Mouse (Mus musculus): ENCODE data around the gene Cdc42se2. TPM values are rescaled to one million over a fixed set of nuclear protein-coding genes. Genes with fewer than 3 reads are reported as not detected.

The Cdc42se2 gene
- polyA plus RNA-seq, 1 experiment from 2014 or later: 204 TPM

DNA sequence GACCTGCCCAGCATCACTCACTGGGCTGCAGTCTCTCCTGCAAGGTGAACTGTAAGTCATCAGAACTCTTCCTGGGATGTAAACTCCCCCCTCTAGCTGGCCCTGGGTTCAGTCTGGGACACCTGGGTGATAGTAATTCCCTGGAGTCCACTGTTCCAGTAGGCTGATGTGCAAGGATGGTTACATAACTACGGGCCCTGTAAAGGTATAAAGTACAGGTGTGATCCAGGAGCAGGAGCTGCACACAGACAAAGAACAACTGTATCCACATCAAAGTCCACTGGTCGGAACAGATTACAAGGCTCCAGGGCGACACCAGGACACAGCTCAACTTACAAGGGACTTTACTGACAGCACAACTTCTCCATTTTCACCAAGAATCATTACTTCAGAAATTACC is 23.6 kb upstream of the Cdc42se2 start:
- ATAC-seq: no peak
- no peak overlapping the region for H3K4me3 ChIP-seq
- peaks cover 21% of the 10 kb centered on the region for H3K4me1 ChIP-seq
- 88% methylated on average over 3 of the region's 3 CpGs for WGBS
- no peaks in the 10 kb centered on the region for H3K27me3 ChIP-seq
- H3K36me3 ChIP-seq (ENCODE audit: poor library complexity, severe bottlenecking): no peaks in the 10 kb centered on the region
- no peaks in the 10 kb centered on the region for H3K9me3 ChIP-seq (replicated peaks)
- H3K27ac ChIP-seq: no peak overlapping the region
- H3K9ac ChIP-seq: no peak overlapping the region
- H3K4me2 ChIP-seq: no peak overlapping the region

DNA sequence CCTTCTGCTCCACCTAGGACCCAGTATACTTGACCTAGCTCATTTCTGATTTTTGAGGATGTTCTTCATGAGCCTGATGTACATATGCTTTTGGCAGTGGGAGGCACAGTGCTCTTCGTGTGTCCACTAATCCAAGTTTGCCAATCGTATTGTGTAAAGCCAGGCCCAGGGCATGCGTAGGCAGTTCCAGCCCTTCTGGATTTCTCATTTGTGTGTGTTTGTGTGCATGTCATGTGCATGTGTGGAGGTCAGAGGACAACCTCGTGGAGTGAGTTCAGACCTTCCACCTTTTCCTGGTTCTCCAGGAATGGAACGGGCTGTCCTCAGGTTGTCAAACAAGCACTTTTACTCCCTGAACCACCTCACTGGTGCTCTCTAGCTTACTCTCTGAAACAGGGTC is 22.1 kb upstream of the Cdc42se2 start:
- Histone ChIP-seq H3K9me3 (replicated peaks) (no peaks in the 10 kb centered on the region), H3K27ac (no peak overlapping the region), H3K4me1 (peaks cover 21% of the 10 kb centered on the region), H3K36me3 (ENCODE audit: poor library complexity, severe bottlenecking) (no peaks in the 10 kb centered on the region), H3K4me2 (no peak overlapping the region), H3K27me3 (no peaks in the 10 kb centered on the region), H3K9ac (no peak overlapping the region), H3K4me3 (no peak overlapping the region)
- 87% methylated on average over 5 of the region's 5 CpGs for WGBS
- ATAC-seq: no peak

DNA sequence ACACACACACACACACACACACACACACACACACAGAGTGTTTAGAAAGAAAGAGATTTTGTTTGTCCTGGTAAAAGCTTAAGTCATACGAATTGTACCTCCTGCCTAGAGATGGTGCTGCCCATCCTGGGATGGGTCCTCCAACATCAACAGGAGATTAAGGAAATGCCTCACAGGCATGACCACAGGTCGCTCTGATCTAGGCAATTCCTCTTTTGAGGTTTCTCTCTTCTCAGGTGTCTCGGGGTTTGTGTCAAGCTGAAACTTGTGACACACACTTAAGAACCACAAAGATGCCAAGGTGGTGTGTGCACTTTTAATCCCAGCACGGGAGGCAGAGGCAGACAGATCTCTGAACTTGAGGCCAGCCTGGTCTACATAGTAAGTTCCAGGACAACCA is 20.7 kb upstream of the Cdc42se2 start:
- ATAC-seq: no peak
- H3K4me2 ChIP-seq: no peak overlapping the region

DNA sequence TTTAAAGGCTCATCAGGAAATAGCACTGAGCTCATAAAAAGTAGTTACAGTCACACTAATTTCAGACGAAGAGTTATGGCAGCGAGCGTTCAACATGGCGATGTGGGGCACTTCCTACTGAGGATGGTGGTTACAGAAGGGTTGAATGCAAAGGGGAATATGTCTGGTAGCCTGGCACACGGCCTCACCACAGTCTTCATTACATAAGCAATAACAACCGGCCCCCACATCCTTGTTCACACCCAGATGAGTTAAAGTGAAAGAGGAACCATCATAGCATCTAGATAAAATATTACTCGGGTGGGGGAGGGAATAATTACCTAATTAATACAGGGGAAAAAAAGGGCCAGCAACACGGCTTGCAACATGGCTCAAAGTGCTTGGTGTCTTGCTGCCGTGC is 20.2 kb upstream of the Cdc42se2 start:
- H3K27ac ChIP-seq: no peak overlapping the region
- peaks cover 10% of the 10 kb centered on the region for H3K4me1 ChIP-seq
- no peak overlapping the region for H3K4me3 ChIP-seq
- no peak overlapping the region for H3K4me2 ChIP-seq
- H3K36me3 ChIP-seq (ENCODE audit: poor library complexity, severe bottlenecking): no peaks in the 10 kb centered on the region
- H3K9me3 ChIP-seq (replicated peaks): no peaks in the 10 kb centered on the region
- no peaks in the 10 kb centered on the region for H3K27me3 ChIP-seq
- 87% methylated on average over 9 of the region's 9 CpGs for WGBS
- no peak for ATAC-seq
- no peak overlapping the region for H3K9ac ChIP-seq

More for the DNA sequence above, 20.7 kb upstream of the Cdc42se2 start:
- no peak overlapping the region for H3K4me3 ChIP-seq
- H3K36me3 ChIP-seq (ENCODE audit: poor library complexity, severe bottlenecking): no peaks in the 10 kb centered on the region
- H3K9me3 ChIP-seq (replicated peaks): no peaks in the 10 kb centered on the region
- peaks cover 16% of the 10 kb centered on the region for H3K4me1 ChIP-seq
- H3K9ac ChIP-seq: no peak overlapping the region
- 82% methylated on average over 4 of the region's 4 CpGs for WGBS
- H3K27me3 ChIP-seq: no peaks in the 10 kb centered on the region
- H3K27ac ChIP-seq: no peak overlapping the region

DNA sequence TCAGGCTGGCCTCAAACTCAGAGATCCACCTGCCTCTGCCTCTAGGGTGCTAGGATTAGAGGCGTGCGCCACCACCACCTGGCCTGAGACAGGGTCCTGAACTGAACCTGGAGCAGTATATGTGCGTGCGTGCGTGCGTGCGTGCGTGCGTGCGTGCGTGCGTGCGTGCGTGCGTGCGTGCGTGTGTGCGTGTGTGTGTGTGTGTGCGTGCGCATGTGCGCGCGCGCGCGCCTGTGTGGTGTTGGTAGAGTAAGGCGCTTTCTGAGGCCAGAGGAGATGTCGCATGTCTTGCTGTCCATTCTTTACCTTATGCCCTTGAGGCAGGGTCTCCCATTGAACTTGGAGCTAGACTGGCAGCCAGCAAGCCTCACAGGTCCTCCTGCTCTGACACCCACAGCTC is 19.4 kb upstream of the Cdc42se2 start:
- Histone ChIP-seq H3K4me1 (peaks cover 3% of the 10 kb centered on the region; the same call in 1 of the 2 replicates), H3K9me3 (replicated peaks) (no peaks in the 10 kb centered on the region), H3K9ac (no peak overlapping the region), H3K4me2 (no peak overlapping the region), H3K36me3 (ENCODE audit: poor library complexity, severe bottlenecking) (no peaks in the 10 kb centered on the region), H3K27me3 (no peaks in the 10 kb centered on the region), H3K4me3 (no peak overlapping the region), H3K27ac (no peak overlapping the region)
- ATAC-seq: no peak
- WGBS: 96% methylated on average over 28 of the region's 28 CpGs

DNA sequence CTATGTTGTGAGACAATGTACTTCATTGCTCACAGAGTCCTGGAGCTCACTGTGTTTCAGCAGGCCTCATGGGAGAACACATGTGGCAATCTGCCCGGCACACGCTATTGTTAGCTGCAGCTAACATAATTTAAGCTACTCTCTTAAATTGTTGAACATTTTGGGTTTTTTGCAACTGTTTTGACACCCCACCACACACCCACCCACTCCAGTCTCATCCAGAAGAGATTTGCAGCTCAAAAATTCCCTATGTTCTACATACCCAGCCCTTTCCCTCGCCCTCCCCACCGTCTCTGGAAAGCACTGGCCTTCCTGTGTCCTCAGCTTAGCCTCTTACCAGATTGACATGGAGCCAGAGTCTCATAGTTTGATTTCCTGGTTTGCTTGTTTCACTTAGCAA is 17.7 kb upstream of the Cdc42se2 start:
- Histone ChIP-seq H3K27me3 (no peaks in the 10 kb centered on the region), H3K9ac (no peak overlapping the region), H3K4me1 (no peaks in the 10 kb centered on the region), H3K4me2 (no peak overlapping the region), H3K4me3 (no peak overlapping the region), H3K9me3 (replicated peaks) (no peaks in the 10 kb centered on the region), H3K27ac (no peak overlapping the region), H3K36me3 (ENCODE audit: poor library complexity, severe bottlenecking) (no peaks in the 10 kb centered on the region)
- 88% methylated on average over 4 of the region's 4 CpGs for WGBS
- ATAC-seq: no peak

DNA sequence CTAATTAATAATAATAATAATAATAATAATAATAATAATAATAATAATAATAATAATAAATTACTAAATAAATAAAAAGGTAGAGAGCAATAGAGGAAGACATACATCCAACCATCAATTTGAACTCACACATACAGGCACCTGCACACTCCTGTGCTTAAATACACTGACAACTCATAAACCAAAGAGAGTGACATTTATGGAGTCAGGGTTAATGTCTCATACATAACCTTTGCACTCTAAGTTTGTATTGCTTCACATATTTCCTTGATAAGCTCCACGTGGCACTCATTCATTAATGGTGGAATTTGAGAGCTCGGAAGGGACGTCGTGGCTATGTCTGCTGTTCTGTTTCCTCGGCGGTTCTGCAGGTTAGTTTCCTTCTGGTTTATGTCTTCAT is 15.1 kb upstream of the Cdc42se2 start:
- no peak overlapping the region for H3K4me3 ChIP-seq
- H3K4me2 ChIP-seq: no peak overlapping the region
- H3K27ac ChIP-seq: no peak overlapping the region
- H3K9ac ChIP-seq: no peak overlapping the region
- ATAC-seq: no peak
- no peaks in the 10 kb centered on the region for H3K36me3 ChIP-seq (ENCODE audit: poor library complexity, severe bottlenecking)
- H3K4me1 ChIP-seq: no peaks in the 10 kb centered on the region
- H3K27me3 ChIP-seq: no peaks in the 10 kb centered on the region
- WGBS: 84% methylated on average over 6 of the region's 6 CpGs
- H3K9me3 ChIP-seq (replicated peaks): no peaks in the 10 kb centered on the region

DNA sequence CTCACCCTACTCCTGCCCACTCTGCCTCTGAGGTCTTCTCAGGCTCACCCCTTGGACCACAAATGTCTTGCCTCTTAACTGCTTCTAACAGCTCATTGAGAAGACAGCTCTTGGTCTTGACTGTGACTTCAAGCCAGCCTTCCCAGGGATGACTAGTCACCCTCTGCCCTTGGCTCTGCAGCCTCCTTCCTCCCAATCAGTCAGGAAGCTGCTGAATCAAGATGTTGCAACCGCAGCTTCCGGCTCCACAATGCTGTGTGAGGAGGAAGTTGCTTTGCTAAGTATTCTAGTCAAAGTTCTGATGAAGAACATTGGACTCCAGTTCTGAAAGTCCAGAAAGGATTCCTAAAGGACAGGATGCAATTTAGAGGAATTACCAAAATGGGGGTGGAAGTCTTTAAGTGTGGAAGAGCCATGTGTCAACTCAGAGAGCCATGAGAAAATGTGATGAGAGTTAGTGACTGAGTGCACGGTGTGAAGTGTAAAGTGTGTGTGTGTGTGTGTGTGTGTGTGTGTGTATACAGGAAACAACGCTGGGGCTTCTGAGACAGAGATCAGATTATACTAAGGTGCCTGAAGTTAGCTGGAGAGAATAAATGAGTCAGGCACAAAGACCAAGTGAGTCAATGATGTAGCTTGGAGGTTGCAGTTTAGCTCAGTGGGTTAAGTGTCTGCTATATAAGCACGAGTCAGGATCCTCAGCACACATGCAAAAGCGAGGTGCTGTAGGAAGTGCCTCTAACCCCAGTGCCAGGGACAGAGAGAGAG is 14.5 kb upstream of the Cdc42se2 start:
- Histone ChIP-seq H3K27me3 (no peaks in the 10 kb centered on the region), H3K9me3 (replicated peaks) (no peaks in the 10 kb centered on the region), H3K4me2 (no peak overlapping the region), H3K36me3 (ENCODE audit: poor library complexity, severe bottlenecking) (no peaks in the 10 kb centered on the region), H3K4me3 (no peak overlapping the region), H3K27ac (no peak overlapping the region), H3K4me1 (no peaks in the 10 kb centered on the region), H3K9ac (no peak overlapping the region)
- ATAC-seq: no peak
- WGBS: 77% methylated on average over 6 of the region's 6 CpGs

DNA sequence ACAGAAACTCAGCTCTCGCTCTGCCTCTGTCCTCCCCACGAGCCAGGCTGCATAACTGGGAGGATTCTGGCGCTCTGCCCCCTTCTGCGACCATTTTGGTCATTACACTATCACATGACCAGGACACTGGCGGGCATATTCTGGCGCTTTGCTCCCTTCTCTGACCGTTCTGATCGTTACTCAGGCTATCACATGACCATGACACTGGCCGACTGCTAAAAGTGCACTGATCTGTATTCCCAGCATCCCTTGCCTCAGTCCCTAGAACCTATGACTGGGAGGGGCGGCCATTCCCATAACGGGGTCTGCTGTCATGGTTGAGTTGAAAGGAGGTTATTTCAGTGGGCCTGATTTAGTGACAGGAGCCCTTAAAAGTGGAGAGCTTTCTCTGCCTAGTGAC is 9.1 kb upstream of the Cdc42se2 start:
- ATAC-seq: no peak
- Histone ChIP-seq H3K4me2 (no peak overlapping the region), H3K36me3 (ENCODE audit: poor library complexity, severe bottlenecking) (no peaks in the 10 kb centered on the region), H3K4me1 (peaks cover 10% of the 10 kb centered on the region), H3K9me3 (replicated peaks) (no peaks in the 10 kb centered on the region), H3K27me3 (no peaks in the 10 kb centered on the region), H3K27ac (no peak overlapping the region), H3K9ac (no peak overlapping the region), H3K4me3 (no peak overlapping the region)
- 85% methylated on average over 11 of the region's 11 CpGs for WGBS

DNA sequence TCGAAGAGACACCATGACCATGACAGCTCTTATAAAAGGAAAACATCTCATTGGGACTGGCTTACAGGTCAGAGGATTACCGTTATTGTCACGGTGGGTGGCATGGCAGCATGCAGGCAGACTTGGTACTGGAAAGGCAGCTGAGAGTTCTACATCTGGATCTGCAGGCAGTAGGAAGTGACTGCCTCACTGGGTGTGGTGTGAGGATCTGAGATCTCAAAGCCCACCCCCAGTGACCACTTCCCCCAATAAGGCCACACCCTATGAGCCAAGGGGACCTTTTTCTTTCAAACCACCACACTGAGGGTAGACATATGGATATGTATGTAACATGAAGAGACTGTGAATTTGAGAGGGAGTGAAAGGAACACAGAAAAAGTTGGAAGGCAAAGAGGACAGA is 7.2 kb upstream of the Cdc42se2 start:
- WGBS: 88% methylated on average over 3 of the region's 3 CpGs

DNA sequence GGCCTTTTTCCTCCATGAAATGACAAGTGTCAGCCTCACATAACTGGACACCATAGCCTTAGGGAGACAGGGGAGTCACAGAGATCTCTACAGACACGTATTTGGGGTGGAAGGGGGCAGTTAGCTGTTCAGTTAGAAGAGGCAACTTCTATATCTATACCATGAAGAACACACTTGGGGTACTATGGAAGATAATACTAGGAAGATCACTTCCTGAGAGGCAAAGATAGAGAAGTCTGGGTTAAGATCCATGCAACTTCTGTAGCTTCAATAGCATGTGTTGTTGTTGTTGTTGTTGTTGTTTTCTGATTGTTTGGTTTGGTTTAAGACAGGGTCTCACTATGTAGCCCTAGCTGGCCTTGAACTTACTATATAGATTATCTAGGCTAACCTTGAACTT is 5.7 kb upstream of the Cdc42se2 start:
- ATAC-seq: no peak
- Histone ChIP-seq H3K27ac (no peak overlapping the region), H3K4me3 (no peak overlapping the region), H3K27me3 (no peaks in the 10 kb centered on the region), H3K36me3 (ENCODE audit: poor library complexity, severe bottlenecking) (no peaks in the 10 kb centered on the region), H3K4me1 (peaks cover 13% of the 10 kb centered on the region), H3K9me3 (replicated peaks) (no peaks in the 10 kb centered on the region), H3K4me2 (no peak overlapping the region), H3K9ac (no peak overlapping the region)
- WGBS: 71% methylated on average over 1 of the region's 1 CpGs

More for the DNA sequence above, 7.2 kb upstream of the Cdc42se2 start:
- H3K9ac ChIP-seq: no peak overlapping the region
- no peaks in the 10 kb centered on the region for H3K27me3 ChIP-seq
- no peaks in the 10 kb centered on the region for H3K9me3 ChIP-seq (replicated peaks)
- H3K4me2 ChIP-seq: no peak overlapping the region
- ATAC-seq: no peak
- no peaks in the 10 kb centered on the region for H3K36me3 ChIP-seq (ENCODE audit: poor library complexity, severe bottlenecking)
- H3K27ac ChIP-seq: no peak overlapping the region
- H3K4me1 ChIP-seq: peaks cover 12% of the 10 kb centered on the region
- H3K4me3 ChIP-seq: no peak overlapping the region

DNA sequence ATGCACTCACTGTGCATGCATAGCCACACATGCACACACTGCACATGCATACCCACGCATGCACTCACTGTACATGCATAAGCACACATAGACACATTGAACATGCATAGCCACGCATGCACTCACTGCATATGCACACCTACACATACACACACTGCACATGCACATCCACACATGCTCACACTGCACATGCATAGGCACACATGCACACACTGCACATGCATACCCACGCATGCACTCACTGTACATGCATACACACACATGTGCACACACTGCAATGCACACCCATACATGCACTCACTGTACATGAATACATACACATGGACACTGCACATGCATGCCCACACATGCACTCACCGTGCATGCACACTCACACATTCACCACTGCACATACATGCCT is 4.0 kb upstream of the Cdc42se2 start:
- Histone ChIP-seq H3K27ac (no peak overlapping the region), H3K4me1 (peaks cover 16% of the 10 kb centered on the region), H3K9ac (no peak overlapping the region), H3K9me3 (replicated peaks) (no peaks in the 10 kb centered on the region), H3K4me2 (no peak overlapping the region), H3K27me3 (no peaks in the 10 kb centered on the region), H3K4me3 (no peak overlapping the region), H3K36me3 (ENCODE audit: poor library complexity, severe bottlenecking) (no peaks in the 10 kb centered on the region)
- no peak for ATAC-seq
- 94% methylated on average over 4 of the region's 4 CpGs for WGBS

DNA sequence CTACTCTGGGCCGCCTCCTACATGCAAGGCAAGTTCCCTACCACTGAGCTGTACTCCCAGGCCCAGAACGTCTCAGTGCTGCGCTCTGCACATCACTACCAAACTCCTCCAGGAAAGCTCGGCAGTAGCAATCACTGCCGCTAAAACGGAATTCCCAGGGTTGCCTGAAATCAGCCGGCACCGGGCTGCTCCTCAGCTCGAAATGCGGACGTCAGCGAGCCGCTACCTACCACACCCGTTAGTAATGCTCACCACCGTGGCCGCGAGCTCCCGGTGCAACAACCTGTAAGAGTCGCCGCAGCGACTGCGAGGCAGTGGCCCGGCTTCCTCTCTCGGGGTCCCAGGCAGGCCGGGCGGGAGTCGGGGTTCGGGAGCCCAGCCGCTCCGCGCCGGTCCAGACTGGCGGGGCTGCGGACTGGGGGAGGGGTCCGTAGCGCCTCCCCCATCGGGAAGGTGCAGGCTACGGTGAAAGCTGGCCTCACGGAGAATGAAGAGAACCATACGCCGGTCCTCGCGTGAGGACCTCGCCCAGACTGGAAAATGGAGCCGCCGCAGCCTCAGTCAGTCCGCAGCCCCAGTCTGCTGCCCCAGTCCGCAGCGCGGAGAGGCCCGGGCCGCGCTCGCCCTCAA is 502 bp downstream of the Cdc42se2 start:
- under 1% methylated on average over 45 of the region's 54 CpGs for WGBS
- ATAC-seq: peak; percentile 56

More for the DNA sequence above, 502 bp downstream of the Cdc42se2 start:
- peak overlapping the region; percentile 99 for H3K27ac ChIP-seq
- H3K27me3 ChIP-seq: no peaks in the 10 kb centered on the region
- peak overlapping the region; percentile 75 for H3K4me2 ChIP-seq
- peak overlapping the region; percentile 96 for H3K9ac ChIP-seq
- peaks cover 33% of the 10 kb centered on the region for H3K4me1 ChIP-seq
- H3K9me3 ChIP-seq (replicated peaks): no peaks in the 10 kb centered on the region
- H3K4me3 ChIP-seq: peak overlapping the region; percentile 80
- H3K36me3 ChIP-seq (ENCODE audit: poor library complexity, severe bottlenecking): peaks cover 4% of the 10 kb centered on the region

Data from forebrain, embryonic 13.5 days (tissue).